Mouse (Mus musculus) kidney, embryonic 15.5 days (tissue): ENCODE results near the gene BC005561. TPM values are rescaled to one million over a fixed set of nuclear protein-coding genes. Genes with fewer than 3 reads are reported as not detected.

Experiments
- ATAC-seq: fragments of 200-750 bp; cut with Nextera tagmentation; replicated peaks from 2 replicates; pipeline ENCODE4 v1.8.0; 2017; ENCODE audit warnings: moderate TSS enrichment; ENCODE audit not compliant: low FRiP score
- H3K27ac ChIP-seq: fragments of 300-500 bp; sonication (generic); 2 replicates; pipeline ENCODE4 v1.5.1; 2015; ENCODE audit warnings: mild to moderate bottlenecking, inconsistent platforms
- H3K27me3 ChIP-seq: fragments of 300-500 bp; sonication (generic); 2 replicates; pipeline ENCODE4 v1.6.1; 2015; ENCODE audit warnings: inconsistent platforms
- H3K36me3 ChIP-seq: fragments of 300-500 bp; sonication (generic); 2 replicates; pipeline ENCODE4 v1.6.1; 2015; ENCODE audit warnings: inconsistent platforms
- H3K4me1 ChIP-seq: fragments of 300-500 bp; sonication (generic); 2 replicates; pipeline ENCODE4 v1.6.1; 2015; ENCODE audit warnings: inconsistent platforms
- H3K4me2 ChIP-seq: fragments of 300-500 bp; sonication (generic); 2 replicates; pipeline ENCODE4 v1.6.1; 2015; ENCODE audit warnings: moderate library complexity, mild to moderate bottlenecking, inconsistent platforms
- H3K4me3 ChIP-seq: fragments of 300-500 bp; sonication (generic); replicated peaks from 2 replicates; pipeline ENCODE4 v1.5.1; 2015; ENCODE audit warnings: mild to moderate bottlenecking, inconsistent platforms
- H3K9ac ChIP-seq: fragments of 300-500 bp; sonication (generic); 2 replicates; pipeline ENCODE4 v1.6.1; 2015; ENCODE audit warnings: mild to moderate bottlenecking, inconsistent platforms
- H3K9me3 ChIP-seq: fragments of 300-500 bp; sonication (generic); replicated peaks from 2 replicates; pipeline ENCODE4 v1.6.1; 2016; ENCODE audit warnings: inconsistent platforms
- WGBS: fragments of 180-500 bp; shearing (Covaris S2); methylation state at CpG from one replicate; pipeline ENCODE4 v1.1.7; 2015; ENCODE audit warnings: mixed read lengths; 5-methylcytosine and 5-hydroxymethylcytosine counted together
- polyA plus RNA-seq: library from polyadenylated mRNA; unstranded; fragments of >200 nt; fragmentation: Nextera tagmentation; extraction: Ambion mirVana; gene quantifications from 2 replicates; pipeline ENCODE4 v1.2.1, GENCODE M21; 2015

BC005561 gene
- polyA plus RNA-seq = 12.3 and 12.7 TPM in 2 replicates

DNA sequence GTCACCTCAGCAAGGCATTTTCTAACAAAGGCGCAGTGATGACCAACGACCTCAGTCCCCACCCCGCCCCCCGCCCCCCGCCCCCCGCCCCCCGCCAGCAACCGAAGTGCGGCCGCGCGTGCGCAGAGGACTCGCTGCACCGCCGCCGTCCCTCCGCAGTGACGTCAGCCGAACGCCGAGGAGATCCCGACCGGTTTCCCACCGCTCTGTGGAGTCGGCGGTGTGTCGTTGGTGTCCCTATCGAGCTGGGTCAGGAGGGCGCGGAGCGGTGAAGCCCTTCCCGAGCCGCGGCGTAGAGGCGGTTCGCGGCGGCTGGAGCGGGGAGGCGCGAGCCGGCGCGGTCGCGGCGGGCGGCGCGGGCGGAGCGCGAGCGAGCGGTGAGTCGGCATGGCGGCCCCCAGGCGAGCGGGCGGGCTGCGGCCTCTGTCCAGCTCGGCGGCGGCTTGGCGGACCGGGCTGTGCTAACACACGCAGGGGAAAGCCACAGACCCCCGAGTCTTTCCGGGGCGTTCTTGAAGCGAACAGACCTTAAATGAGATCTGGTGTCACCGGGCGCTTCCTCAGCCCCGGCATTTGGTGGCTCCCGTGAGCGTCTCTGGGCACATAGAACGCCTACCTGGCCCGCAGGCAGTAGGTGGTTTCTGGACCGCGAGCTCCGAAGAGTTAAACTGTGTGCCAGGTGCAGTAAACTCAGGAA lies at the start of gene BC005561:
Gene BC005561, plus strand, starts transcription at position 158 of the 697 bp plus-strand sequence.
- Histone ChIP-seq H3K9ac (peak within 1 kb of the TSS; percentile 87), H3K9me3 (no peaks in the 10 kb centered on the region), H3K4me2 (peak within 1 kb of the TSS; percentile 65), H3K27me3 (no peaks in the 10 kb centered on the region), H3K4me1 (peaks cover 20% of the 10 kb centered on the region), H3K4me3 (peak within 1 kb of the TSS; percentile 90), H3K36me3 (peaks cover 32% of the 10 kb centered on the region), H3K27ac (peak within 1 kb of the TSS; percentile 95)
- ATAC-seq = peak; percentile 95
- WGBS = under 1% methylated on average over 74 of the region's 83 CpGs

DNA sequence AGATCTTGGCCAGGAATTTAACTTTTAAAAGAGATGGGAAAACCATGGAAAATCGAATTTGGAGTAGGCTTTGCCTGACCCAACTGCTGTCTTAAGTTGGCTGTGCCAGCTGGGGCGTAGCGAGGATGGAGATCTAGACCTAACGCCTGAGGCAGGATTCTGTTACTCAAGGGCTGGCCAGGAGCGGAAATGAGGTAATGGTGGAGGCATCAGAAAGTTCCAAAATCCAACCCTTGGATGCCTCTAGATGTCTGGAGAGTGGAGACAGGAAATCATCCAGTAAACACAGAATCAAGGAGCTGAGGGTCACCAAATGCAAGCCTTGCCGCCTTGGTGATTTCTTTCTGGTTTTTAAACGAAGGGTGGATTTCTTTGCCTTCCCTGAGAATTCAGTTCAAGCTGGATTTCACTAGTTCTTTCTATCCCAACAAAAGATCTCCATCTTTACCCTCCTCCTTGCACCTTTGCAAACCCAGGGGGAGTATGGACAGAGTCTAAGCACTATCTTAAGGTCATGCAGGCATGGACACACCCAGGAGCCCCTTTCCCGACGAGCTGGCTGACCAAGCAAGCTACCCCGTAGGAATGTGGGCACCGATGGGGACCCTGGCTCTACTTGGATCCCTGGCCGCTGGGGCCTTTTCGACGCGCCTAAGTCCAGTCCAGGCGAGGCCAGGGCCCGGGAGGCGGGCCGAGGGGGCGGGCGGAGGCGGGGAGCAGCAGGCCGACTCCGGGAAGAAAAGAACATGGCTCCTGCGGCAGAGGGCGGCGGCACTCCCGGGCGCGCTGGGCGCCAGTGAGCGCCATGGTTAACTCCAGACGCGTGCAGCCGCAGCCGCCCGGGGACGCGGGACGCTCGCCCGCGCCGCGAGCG lies 49.1 kb upstream of the BC005561 start, which contains the start of gene Pkd2:
Gene Pkd2, plus strand, starts transcription at position 619 of the 874 bp plus-strand sequence.
- ATAC-seq = peak; percentile 94
- Histone ChIP-seq H3K4me2 (peak within 1 kb of the TSS; percentile 78), H3K36me3 (peaks cover 21% of the 10 kb centered on the region), H3K4me3 (peak within 1 kb of the TSS; percentile 93), H3K9me3 (no peaks in the 10 kb centered on the region), H3K4me1 (peaks cover 16% of the 10 kb centered on the region), H3K9ac (peak within 1 kb of the TSS; percentile 96), H3K27me3 (no peaks in the 10 kb centered on the region), H3K27ac (peak within 1 kb of the TSS; percentile 95)
- WGBS = 9% methylated on average over 46 of the region's 46 CpGs

DNA sequence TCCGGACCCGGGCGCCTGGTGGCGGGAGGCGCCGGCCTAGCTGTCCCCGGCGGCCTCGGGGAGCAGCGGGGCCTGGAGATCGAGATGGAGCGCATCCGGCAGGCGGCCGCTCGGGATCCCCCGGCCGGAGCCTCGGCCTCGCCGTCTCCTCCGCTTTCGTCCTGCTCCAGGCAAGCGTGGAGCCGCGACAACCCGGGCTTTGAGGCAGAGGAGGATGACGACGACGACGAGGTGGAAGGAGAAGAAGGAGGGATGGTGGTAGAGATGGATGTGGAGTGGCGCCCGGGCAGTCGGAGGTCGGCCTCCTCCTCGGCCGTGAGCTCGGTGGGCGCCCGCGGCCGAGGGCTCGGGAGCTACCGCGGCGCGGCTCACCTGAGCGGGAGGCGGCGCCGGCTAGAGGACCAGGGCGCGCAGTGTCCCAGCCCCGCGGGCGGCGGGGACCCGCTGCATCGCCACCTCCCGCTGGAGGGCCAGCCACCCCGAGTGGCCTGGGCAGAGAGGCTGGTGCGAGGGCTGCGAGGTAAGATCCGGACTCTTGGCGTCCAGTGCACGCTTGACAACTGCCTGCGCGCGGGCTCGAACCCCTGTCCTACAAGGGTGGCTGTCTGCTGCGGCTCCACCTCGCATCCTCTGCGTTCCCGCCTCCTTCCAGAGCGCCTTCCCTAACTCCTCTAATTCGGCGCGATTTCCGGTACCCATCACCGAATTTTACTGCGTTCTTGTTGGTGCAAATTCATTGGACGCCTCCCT lies 48.3 kb upstream of the BC005561 start:
- peaks cover 16% of the 10 kb centered on the region for H3K4me1 ChIP-seq
- H3K36me3 ChIP-seq = peaks cover 28% of the 10 kb centered on the region
- peak overlapping the region; percentile 78 for H3K4me2 ChIP-seq
- peak overlapping the region; percentile 95 for H3K27ac ChIP-seq
- H3K9ac ChIP-seq = peak overlapping the region; percentile 96
- H3K4me3 ChIP-seq = peak overlapping the region; percentile 93
- no peaks in the 10 kb centered on the region for H3K27me3 ChIP-seq
- ATAC-seq = peak; percentile 76
- no peaks in the 10 kb centered on the region for H3K9me3 ChIP-seq
- WGBS = under 1% methylated on average over 79 of the region's 82 CpGs

DNA sequence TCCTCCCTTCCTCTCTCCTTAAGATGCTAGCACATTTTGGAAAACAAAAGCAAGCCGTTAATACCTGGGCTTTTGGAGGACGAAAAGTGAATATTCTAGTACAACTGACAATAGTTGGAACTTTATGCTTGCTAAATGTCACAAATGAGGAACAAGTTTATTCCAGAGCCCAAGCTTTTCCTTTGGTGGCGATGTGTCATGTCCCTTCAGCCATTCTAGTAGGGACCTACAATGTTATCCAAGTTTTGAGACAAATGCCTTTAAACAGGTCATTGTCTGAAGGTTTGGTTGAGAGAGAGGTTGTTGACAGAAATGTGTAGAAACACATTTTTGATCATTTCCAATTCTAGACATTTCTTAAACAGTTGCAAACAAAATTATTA lies 47.7 kb upstream of the BC005561 start:
- H3K4me1 ChIP-seq = peaks cover 16% of the 10 kb centered on the region
- ATAC-seq = no peak
- no peaks in the 10 kb centered on the region for H3K9me3 ChIP-seq
- H3K36me3 ChIP-seq = peaks cover 34% of the 10 kb centered on the region
- H3K27ac ChIP-seq = peak overlapping the region; percentile 95
- peak overlapping the region; percentile 78 for H3K4me2 ChIP-seq
- peak overlapping the region; percentile 96 for H3K9ac ChIP-seq
- WGBS = 18% methylated on average over 3 of the region's 3 CpGs
- no peaks in the 10 kb centered on the region for H3K27me3 ChIP-seq
- peak overlapping the region; percentile 93 for H3K4me3 ChIP-seq

DNA sequence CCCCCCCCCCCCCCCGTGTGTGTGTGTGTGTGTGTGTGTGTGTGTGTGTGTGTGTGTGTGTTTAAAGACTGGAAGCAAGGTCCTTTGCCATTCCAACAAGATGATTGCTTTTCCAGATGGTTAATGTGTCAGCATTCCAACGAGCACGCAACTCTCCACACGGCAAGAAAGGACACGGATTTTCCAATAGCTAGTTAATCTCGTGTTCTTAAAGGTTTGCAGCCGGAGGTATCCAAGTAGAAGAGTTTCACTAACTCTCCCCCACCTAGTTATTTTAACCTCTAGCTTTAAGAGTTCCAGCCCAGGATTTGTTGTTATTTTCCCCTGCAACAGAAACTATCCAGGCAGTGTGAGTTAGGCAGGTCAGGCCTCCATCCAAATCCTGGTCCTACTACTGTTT lies 47.3 kb upstream of the BC005561 start:
- H3K4me2 ChIP-seq = peak overlapping the region; percentile 78
- no peaks in the 10 kb centered on the region for H3K9me3 ChIP-seq
- peaks cover 38% of the 10 kb centered on the region for H3K36me3 ChIP-seq
- peaks cover 16% of the 10 kb centered on the region for H3K4me1 ChIP-seq
- H3K27me3 ChIP-seq = no peaks in the 10 kb centered on the region
- peak overlapping the region; percentile 93 for H3K4me3 ChIP-seq
- no peak overlapping the region for H3K9ac ChIP-seq
- no peak for ATAC-seq
- WGBS = 17% methylated on average over 6 of the region's 7 CpGs
- peak overlapping the region; percentile 4; the same call in 1 of the 2 replicates for H3K27ac ChIP-seq

DNA sequence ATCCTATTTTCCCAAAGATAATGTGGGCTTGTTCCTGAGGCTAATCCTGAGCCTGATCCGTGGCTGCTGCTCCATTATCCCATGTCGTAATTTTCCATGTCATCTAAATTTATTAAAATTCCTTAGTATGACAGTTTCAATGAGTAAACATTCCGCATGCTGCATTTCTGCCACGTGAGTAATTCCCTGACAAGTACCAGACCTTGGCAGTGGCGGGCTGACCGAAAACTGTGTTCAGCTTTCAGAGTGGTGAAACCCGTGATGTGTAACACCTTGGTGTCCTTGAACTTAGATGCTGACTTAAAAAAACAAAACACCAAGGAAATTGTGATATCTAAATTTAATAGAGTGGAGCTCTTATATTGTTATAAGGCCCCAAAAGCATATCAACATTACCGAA lies 42.9 kb upstream of the BC005561 start:
- ATAC-seq = no peak
- H3K4me1 ChIP-seq = peaks cover 6% of the 10 kb centered on the region
- H3K9me3 ChIP-seq = no peaks in the 10 kb centered on the region
- H3K4me2 ChIP-seq = no peak overlapping the region
- no peak overlapping the region for H3K9ac ChIP-seq
- no peaks in the 10 kb centered on the region for H3K27me3 ChIP-seq
- no peak overlapping the region for H3K4me3 ChIP-seq
- WGBS = 77% methylated on average over 8 of the region's 8 CpGs
- H3K36me3 ChIP-seq = peaks cover 64% of the 10 kb centered on the region
- no peak overlapping the region for H3K27ac ChIP-seq

DNA sequence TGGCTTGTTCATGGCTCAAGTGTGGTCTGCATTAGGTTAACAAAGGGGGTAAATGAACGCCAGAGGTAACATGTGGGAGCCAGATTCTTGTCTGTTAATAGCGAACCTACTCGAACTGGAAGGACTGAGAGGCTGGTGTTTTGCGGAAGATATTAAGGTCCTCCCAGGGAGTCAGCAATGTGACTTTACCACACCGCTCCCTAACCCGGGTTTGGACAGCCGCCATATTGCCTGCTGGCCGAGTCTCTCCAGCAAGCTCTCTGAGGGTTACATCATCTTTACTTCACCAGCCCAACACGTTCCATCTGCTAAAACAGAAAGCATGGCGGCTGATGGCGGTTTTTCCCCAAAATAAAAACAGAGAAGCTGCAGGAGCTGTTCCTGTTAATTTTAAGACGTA lies 42.4 kb upstream of the BC005561 start:
- ATAC-seq = no peak
- H3K4me1 ChIP-seq = peaks cover 6% of the 10 kb centered on the region
- WGBS = 92% methylated on average over 12 of the region's 12 CpGs
- H3K27me3 ChIP-seq = no peaks in the 10 kb centered on the region
- no peak overlapping the region for H3K4me2 ChIP-seq
- H3K36me3 ChIP-seq = peaks cover 68% of the 10 kb centered on the region
- H3K9ac ChIP-seq = no peak overlapping the region
- H3K27ac ChIP-seq = no peak overlapping the region
- no peaks in the 10 kb centered on the region for H3K9me3 ChIP-seq
- no peak overlapping the region for H3K4me3 ChIP-seq

DNA sequence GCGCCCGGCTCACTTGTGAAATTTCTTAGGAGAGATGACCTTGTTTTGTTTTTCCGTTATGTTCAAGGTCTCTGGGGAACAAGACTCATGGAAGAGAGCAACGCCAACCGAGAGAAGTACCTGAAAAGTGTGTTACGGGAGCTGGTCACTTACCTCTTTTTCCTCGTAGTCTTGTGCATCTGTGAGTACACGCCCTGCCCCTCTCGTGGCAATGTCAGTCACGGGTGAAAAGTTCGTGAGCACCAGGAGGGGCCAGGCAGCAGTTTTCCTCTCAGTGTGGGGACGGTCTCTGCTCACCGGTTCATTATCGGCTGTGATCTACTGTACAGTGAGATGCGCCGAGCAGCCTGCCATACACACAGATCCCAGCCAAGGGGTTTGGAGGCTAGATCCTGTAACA lies 41.3 kb upstream of the BC005561 start:
- Histone ChIP-seq H3K4me1 (no peaks in the 10 kb centered on the region), H3K27me3 (no peaks in the 10 kb centered on the region), H3K27ac (no peak overlapping the region), H3K36me3 (peaks cover 79% of the 10 kb centered on the region), H3K4me3 (no peak overlapping the region), H3K4me2 (no peak overlapping the region), H3K9ac (no peak overlapping the region), H3K9me3 (no peaks in the 10 kb centered on the region)
- no peak for ATAC-seq
- WGBS = 89% methylated on average over 16 of the region's 16 CpGs

DNA sequence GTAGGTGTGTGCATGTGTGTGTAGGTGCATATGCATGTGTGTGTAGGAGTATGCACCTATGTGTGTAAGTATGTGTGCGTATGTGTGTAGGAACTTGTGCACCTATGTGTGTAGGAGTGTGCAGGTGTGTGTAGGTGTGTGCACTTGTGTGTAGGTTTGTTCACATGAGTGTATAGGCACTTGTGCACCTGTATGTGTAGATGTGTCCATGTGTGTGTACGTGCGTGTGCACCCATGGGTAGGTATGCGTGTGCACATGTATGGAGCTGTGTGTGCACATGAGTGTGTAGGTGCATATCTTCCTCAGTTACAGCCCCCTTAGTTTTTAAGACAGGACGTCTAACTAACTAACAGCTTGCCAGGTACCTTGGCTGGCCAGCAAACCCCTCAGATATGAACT lies 39.6 kb upstream of the BC005561 start:
- no peak overlapping the region for H3K4me2 ChIP-seq
- 94% methylated on average over 5 of the region's 5 CpGs for WGBS
- no peak overlapping the region for H3K9ac ChIP-seq
- H3K4me3 ChIP-seq = no peak overlapping the region
- no peak for ATAC-seq
- H3K36me3 ChIP-seq = peaks cover 84% of the 10 kb centered on the region
- H3K4me1 ChIP-seq = no peaks in the 10 kb centered on the region
- no peak overlapping the region for H3K27ac ChIP-seq
- no peaks in the 10 kb centered on the region for H3K27me3 ChIP-seq
- H3K9me3 ChIP-seq = no peaks in the 10 kb centered on the region

DNA sequence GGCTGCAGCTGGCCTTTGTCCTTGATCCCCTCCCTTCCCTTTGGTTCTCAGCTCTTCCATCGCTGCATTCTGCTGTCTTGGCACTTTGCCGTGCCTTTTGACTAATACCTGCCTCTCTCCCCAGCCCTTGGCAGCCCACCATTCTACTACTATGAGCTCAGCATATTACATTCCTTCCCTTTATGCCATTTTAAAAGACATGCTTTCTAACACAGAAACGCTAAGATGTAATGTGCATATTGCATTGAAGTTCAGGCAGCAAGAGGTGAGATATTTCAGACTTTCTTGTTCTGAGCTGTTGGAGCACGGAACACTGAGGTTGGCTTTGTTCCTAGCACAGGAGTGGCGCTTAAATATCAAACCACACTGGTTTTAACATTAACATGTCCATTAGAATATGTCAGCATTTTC lies 37.2 kb upstream of the BC005561 start:
- no peak for ATAC-seq
- Histone ChIP-seq H3K4me1 (no peaks in the 10 kb centered on the region), H3K9me3 (no peaks in the 10 kb centered on the region), H3K36me3 (peaks cover 61% of the 10 kb centered on the region), H3K9ac (no peak overlapping the region), H3K27ac (peak overlapping the region; percentile 43), H3K4me2 (no peak overlapping the region), H3K4me3 (no peak overlapping the region), H3K27me3 (no peaks in the 10 kb centered on the region)
- 87% methylated on average over 5 of the region's 5 CpGs for WGBS

DNA sequence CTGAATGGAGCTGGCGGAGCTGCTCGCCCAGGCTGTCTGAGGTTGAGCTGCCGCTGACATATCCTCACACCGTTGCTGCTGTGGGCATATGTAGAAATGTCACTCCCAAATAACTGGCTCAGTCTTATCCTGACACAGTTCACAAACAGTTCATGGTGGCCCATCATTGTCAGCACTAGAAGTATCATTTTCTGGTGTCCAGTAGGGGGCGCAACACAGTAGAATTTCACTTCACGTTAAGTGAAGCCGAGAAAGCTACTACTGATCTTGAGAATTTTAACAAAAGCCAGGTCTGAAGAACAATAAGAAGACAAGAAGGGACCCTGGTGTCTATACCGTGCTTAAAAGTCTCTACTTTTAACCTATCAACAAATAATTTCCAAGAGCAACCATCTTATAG lies 35.8 kb upstream of the BC005561 start:
- Histone ChIP-seq H3K4me2 (no peak overlapping the region), H3K36me3 (peaks cover 55% of the 10 kb centered on the region), H3K4me1 (no peaks in the 10 kb centered on the region), H3K27me3 (no peaks in the 10 kb centered on the region), H3K27ac (no peak overlapping the region), H3K9ac (no peak overlapping the region), H3K4me3 (no peak overlapping the region), H3K9me3 (no peaks in the 10 kb centered on the region)
- no peak for ATAC-seq
- WGBS = 96% methylated on average over 8 of the region's 8 CpGs
